Mouse (Mus musculus): ENCODE results near the gene Stxbp4. TPM values are rescaled to one million over a fixed set of nuclear protein-coding genes. Genes with fewer than 3 reads are reported as not detected.

Gene Stxbp4
- total RNA-seq, 2 experiments from 2014 or later = 5.9 to 6.0 TPM

DNA sequence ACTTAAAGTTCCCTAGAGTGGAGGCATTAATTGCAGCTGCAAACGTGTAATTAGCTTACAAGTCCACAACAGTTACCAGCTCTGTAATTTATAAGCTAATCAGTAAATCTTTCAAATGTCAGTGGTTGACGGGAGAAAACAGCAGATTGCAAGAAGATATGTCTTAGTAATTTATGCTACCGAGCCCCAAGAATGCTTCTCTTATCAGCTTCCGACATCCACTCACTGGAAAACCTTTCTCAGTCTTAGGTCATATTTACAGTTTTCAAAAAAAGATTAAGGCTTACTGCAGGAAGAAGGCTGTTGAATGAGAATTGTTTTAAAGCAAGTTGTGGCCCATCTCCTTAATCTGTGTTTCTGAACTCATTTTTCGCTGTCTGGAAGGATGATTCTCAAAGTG, 83.9 kb downstream of the Stxbp4 start:
- no peak for DNase-seq

DNA sequence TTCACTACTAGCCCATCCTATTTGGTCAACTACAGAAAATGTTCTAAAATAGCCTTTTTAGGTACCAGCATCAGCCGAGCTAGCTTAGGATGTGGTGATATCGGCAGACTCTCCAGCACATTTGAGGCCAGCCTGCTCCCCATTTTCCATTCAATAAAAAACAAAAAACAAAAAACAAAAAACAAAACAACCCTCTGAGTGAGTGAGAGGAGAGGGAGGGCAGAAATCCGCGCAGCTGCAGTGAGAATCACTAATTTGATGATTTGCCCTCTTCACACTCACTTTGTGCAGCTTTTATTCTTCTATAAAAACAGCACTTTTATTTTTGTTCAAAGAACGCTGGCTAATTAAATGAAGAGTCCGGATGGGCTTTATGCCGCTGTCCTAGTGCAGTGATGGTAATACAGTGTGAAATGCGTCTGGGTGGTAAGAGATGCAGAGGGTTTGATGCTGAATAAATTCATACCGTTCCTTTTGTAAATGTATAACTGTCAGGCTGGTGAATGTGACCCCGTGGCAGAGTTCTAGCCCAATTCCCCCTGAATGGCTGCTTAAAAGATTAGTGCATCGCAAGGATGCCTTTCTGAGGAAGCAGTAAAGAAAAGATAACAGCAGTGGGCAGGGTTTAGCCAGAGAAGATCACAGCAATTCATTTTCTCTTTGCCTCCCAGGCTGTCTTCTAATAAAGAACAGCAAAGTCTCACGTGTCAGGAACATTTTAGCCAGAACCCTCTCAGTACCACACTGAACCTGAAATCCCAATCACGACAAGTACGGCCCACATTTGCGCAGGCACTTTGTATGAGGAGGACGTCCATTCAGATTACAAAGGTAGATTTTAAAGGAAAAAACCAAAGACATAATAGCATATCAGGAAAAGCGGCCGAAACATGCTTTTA, 85.3 kb downstream of the Stxbp4 start:
- no peak for DNase-seq

DNA sequence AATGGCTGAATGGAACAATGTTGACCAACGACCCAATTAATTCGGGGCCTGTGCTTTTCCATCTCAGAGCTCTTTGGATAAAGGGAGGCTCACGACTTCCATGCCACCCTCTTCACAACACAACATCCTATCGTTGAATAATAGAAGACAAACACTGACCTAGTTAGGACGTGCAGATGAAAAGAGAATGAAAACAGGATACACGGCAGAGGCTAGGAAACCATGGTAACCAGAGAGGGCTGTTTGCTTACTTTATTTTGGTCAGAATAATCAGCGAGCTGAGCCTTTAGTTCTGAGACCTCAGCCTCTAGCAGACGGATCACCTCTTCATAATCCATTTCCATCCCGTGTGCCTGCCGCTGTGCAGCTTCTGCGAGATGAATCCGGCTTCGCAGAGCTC, 89.3 kb downstream of the Stxbp4 start:
- DNase-seq = no peak

DNA sequence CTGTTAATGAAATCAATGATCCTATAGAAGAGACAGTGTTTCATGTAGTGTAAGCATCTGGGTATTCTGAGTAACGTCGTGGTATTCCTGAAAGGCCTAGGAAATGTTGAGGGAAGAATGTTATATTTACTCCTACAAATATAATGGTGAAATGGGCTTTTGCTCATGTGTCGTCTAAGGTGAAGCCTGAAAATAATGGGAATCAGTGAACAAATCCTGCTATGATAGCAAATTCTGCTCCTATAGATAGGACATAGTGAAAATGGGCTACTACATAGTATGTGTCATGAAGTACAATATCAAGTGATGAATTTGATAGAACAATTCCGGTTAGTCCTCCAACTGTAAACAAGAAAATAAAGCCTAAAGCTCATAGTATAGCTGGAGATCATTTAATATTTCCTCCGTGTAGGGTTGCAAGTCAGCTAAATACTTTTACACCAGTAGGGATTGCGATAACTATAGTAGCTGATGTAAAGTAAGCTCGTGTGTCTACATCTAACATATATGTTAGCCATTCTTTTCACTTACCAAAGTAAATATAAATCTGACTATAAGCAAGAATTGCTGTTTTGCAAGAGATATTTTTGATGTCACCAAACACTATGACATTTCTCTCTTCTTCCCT, 99.1 kb downstream of the Stxbp4 start:
- no peak for DNase-seq

DNA sequence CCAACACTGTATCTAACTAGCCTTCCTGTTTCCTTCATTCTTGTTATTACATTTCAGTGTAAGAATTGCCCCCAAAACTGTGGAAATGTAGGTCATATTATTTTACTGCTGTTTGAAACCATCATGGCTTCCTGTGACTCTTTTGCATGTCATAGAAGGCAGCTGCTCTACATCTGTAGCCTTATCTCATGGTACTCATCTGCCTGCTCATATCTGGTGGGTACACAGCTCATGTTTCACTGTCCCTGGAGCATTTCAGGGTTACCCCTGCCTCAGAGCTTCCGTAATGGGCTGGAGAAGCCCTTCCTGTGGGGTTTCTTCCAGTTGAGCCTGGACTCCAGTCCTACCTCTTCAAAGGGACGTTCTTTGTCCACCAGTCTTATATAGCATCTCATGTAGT, 112.6 kb downstream of the Stxbp4 start:
- DNase-seq = no peak

DNA sequence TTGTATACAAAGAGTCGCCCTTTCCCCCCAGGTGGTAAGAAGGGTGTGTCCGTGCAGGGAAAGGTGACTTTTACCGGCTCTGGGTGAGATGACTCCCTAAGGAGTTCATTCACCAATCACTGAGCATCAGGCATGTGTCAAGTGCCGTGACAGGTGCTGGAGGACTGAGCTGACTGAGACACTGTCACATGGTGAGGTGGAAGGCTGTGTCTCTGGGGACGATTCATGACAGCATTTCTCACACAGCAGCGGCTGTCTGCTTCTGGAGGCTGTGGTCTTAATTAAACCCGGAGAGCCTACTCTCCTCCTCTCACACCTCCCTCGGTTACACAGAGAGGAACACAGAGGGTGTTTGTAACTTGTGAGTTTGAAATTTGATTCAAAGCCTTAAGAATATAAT, 116.8 kb downstream of the Stxbp4 start:
- no peak for DNase-seq

DNA sequence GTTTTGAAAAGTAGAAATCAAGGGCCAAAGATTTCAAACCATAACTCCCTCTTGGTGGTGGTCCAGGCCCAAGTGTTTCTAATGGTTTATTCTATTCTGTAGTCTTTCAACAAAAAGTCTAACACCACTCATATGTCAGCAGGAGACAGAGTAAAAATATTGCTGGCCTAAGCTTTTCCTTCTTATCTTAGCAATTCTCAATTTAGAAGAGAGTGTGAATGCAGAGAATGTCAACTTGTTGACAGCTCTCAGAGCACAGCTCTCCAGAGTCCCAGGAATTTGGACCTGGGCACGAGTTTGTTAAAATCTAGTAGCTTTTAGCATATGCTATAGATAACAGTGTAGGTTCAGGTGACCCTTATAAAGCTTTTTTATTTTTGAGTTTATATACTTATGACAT, 120.1 kb downstream of the Stxbp4 start:
- no peak for DNase-seq

DNA sequence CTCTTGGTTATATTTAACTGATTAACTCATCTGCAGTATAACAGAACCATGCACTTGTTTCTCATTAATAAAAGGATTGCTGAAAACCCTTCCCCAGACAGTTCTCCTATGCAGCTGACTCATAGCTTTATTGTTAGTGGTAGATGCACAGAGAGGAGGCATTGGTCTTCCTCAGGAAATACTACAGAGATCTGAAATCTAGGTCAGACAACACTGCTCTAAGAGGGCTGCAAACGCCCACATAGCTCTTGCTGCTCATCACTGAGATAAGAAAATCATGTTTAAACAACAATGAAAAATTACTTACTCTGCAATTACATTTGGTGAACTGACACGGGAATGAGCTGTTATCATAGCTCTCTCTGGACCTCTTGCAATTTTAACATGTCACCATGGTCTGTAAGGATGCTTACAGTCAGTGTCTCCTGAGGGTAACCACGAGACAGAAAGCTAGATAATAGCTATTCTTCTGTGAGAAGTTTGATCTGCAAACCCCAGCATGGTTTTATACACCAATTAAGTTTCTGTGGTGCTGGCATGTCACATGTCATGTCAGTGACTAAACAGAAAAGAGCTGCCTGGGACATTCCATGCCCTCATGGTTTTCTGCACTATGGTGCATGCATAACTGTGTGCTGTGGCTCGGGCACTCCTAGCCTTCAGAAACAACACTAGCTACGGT, 125.2 kb downstream of the Stxbp4 start:
- no peak for DNase-seq

DNA sequence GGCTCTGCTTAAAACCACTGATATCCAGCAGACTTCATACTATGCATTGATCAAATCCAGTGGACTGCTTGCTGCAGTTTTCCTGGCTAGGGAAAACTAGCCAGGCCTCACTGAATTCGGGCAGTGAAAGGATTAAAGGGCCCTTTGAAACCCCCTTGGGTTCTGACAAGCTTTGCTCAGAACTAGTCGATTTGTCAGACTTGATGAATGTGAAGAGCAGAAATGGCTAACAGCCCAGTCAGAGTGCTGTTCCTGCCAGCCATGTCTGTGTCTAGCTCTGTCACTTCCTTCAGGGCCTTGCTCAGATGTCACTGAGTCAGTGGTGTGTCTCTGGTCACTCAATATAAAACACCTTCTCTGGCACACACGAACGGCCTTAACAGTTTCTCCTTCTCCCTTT, 136.0 kb downstream of the Stxbp4 start:
- DNase-seq = no peak

DNA sequence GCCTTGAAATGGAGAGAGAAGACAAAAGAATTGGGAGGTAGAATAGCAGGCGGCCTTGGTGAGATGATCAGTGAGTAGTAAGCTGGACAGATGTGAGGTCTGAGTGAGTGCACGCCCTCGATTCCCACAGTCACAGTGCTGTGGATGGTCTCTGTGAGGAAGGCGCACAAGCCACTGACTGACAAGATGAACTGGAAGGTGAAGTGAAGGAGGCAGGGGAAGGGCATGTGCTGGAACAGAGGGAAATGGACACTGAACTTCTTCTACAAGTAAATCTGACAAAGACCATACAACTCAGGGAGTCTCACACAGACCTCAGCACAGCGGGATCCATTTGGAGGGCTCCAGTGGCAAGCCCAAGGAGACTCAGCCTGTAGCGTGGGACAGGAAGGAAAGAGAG, 138.0 kb downstream of the Stxbp4 start:
- DNase-seq = no peak

DNA sequence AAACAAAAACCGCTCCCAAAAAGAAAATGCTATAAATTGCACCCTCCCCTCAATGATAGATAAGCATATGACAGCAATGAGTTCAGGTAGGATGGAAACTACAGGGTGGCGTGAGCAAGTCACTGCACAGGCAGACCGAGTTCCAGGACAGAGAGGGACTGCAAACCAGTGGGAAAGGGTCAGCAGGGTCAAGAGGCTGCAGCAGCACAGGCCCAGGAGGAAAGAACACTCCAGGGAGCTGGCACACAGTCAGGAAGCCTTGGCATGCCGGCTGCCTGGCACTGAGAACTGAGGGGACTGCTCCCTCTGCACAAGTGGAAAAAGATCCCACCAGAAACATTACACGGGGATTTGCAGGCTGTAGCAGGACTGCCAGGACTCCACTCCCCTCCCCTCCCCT, 139.4 kb downstream of the Stxbp4 start:
- peak; percentile 51 for DNase-seq

DNA sequence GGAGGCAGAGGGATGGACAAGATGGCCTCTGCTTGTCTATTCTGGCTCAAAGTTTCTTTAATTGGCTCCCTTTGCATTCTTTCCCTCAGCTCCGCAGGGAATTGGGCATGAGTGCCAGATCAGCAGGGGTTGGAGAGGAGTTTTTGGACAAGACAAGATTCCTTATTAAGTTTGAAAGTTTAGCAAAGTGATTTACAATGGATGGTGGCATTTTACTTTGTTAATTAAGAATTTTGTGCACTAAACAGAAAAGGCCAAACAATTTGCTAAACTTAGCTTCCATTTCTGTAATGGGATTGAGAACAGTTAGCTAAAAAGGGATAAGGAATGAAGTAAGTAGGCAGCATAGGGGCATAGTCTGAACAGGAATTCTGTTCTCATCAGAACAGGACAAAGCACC, 142.9 kb downstream of the Stxbp4 start:
- no peak for DNase-seq

DNA sequence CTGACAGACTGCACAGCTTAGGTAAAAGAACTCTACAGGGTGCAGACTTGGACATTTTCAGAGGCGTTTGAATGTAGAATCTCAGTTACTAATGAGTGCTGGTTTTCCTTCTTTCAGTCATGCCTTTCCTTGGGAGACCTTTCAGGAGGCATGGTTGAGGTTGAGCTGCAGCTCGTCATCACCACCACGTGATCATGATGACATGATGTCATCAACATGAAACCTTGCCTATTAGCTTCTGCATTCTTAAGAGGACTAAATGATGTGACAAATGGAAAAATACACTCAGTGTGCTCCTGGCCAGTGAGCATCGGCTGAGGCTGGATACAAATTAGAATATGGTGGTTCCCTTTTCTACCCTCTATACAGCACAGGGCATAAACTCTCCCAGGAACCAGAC, 145.4 kb downstream of the Stxbp4 start:
- no peak for DNase-seq

DNA sequence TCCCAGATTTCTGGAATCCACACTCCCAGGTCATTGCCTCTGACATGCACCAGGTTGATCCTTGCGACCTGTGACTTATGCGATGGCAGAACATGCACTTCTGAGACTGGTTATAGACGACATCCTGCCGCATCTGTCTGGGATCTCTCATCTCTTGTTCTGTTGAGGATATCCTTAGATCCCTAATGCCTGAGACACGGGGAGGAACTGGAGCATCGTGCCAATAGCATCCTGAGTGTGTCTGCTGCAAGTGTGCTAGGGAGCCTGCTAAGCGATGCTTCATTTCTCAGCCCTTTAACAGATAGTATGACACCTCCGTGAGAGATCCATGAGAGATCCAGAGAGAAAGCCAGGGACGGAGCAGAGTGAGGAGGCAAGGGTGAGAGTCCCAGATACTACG, 148.7 kb downstream of the Stxbp4 start:
- no peak for DNase-seq

DNA sequence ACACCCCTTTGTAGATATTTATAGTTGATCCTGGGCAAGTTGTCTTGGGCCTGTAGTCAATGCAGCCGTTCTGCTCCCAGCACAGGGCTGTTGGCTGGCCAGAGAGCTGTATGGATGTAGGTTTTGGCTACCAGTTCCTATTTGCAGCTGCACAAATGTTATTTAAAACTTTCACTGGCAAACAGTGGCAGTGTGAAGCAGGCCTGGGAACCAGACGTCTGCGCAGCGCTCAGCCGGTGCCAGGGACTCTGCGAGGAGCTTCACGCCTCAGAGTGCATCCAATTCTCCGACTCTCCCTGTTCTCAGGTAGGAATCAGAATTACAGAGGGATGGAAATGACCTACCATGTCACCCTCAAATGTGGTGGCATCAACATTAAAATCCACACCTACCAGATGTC, 150.2 kb downstream of the Stxbp4 start:
- no peak for DNase-seq

DNA sequence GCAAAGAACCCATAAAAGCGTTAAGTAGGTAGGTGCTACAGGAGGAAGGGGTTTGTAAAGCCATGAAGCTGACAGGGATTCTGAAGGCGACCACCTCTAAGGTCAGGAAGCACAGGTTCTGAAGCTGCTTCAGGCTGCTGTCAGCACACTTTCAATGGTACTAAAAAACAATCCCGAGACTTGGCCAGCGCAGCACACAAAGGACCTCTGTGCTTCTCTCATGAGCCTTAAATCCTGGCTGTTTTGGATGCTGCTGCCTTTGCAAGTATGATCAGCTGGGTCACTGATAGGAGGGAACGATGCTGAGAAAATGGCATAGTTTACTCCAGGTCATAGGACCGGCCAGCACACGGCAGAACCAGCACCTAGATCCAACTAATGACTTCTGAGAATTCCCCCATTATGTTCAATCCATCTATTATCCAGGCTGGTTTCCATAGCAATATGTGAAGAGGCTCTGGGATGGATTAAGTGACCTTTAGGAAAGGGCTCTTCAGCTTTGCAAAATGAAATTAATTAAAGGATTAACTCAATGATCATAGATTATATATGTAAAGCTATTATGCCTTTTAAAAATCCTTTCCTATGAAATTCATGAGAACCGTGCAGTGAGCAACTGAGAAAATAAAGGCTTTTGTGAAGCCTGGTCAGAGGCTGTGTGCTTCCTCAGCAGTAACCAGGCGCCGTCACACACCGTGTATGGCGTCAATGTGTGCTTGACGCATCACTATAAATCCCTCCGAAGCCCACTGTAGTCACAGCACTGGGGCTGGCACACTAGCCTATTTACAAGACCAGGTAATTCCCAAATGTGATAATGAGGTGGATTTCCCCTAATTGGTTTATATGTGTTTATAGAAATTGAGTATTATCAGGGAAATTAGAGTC, 152.9 kb downstream of the Stxbp4 start:
- no peak for DNase-seq

DNA sequence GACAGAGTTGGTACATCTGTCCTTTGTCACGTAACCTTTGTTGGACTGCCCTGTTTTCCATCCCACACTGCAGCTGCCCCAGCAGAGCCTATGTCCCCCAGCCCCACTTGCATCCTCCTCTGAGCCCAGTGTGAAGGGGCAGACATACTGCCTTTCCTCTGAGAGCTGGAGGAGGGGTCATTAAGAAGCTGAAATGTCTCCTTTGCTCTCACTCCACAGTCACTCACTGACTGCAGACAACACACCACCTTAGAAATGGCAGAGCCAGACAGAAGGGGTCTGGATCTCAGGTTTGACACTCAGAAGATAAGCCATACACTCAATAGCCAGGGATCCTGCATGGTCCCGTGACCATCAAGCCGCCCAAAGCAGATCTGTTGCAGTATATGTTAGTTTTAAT, 154.1 kb downstream of the Stxbp4 start:
- no peak for DNase-seq

DNA sequence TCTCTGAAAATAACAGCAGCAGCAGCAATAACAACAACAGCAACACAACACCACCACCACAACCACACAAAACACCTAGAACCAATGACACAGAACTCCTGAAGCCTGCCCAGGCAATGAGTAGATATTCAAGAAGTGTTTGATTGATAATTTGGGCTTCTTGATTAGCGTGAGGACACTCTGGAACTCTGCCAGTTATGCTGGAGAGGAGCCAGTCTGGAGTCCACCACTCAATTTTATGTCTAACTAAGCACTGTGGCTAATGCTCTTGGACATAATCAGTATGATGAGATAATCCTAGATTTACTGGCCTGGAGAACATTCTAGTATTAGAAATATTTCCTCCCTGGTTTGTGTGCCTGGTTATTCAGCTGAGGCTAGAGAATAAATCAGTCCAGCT, 156.1 kb downstream of the Stxbp4 start:
- no peak for DNase-seq

DNA sequence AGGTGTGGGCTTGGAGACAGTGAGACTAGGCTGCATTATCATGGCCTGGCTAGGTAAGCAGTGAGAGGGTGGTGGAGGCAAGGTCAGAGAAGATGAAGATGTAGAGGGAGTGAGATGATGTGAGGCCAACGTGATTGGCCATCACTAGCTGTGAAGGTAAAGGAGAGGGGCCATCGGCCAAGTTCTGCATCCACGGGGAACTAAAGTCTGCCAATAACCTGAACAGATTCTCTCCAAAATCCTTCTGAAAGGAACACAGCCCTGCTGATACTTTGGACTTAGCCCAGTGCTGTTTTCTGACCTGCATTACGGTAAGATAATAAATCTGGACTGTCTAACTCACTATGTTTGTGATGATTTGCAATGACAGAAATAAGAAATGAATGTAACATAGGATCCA, 167.6 kb downstream of the Stxbp4 start:
- no peak for DNase-seq

DNA sequence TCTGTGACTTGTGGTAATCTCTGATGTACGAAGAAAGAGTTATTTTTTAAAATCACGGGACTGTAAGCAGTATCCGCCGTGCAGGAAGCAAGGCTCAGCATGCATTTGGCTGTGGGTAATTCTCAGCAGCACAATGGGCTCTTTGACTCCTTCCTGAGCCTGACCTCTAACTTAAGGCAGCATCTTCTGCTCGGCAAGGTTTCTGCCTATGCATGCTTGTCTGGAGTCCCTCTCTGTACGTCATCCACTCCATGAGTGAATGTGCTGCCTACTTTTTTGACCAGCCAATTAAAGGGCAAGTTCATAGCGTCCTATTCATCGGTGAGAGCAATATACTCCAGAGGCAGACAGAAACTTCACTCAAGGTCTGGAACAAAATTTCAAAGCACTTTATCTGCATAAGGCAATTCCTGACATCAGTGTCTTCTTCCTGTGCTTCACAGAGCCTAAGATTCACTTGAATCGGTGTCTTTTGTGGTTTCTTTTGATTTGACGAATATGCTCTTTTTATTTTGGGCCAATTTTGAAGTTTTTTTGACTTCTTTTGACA, 173.8 kb downstream of the Stxbp4 start:
- DNase-seq = no peak

DNA sequence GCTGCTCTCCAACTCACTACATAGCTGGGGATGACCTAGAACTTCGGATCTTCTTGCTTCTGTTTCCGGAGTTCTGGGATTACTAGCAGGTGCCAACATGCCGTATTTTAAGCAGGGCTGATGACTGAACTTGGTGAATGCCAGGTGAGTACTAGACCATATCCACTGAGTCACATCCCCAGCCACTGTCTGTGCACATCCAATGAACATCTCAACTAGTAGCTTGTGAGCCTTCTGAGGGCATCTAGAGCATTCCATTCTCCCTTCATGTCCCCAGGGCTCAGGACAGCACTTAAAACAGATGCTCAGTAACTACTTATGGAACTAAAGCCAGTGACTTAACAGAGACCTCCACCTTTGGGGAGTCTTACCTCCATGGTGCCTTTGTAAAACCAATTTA, 177.4 kb downstream of the Stxbp4 start:
- DNase-seq = no peak

DNA sequence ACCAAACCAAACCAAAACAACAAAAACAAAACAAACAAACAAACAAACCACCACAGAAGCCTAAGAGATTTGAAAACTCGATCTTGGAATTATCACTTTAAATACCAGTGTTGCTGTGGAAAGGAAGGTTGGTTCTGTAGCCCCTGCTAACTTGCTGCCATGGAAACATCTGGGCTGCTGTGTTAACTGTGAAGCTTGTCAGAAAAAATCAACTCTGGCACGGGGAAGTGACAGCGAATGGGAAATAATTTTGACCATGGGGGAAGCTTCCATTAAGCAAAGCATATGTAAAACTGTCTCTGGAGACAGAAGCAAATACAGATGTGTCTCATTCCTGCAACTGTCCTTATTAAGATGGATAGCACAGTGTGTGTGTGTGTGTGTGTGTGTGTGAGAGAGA, 185.8 kb downstream of the Stxbp4 start:
- no peak for DNase-seq

Measured in heart, postnatal 4 days (tissue).